Mouse (Mus musculus) NIH3T3 (cell line): ENCODE measurements around the gene Rnf145.

Experiments used
- DNase-seq: peaks from one replicate; pipeline ENCODE4 v3.0.0-alpha.2; 2012; ENCODE audit warnings: low read depth

Rnf145 gene

GRCm38 (mm10) chr11:44534999-44535750, 16.4 kb downstream of the Rnf145 start:
- peak; percentile 75 for DNase-seq

GRCm38 (mm10) chr11:44537403-44537802, 18.6 kb downstream of the Rnf145 start:
- no peak for DNase-seq

DNA sequence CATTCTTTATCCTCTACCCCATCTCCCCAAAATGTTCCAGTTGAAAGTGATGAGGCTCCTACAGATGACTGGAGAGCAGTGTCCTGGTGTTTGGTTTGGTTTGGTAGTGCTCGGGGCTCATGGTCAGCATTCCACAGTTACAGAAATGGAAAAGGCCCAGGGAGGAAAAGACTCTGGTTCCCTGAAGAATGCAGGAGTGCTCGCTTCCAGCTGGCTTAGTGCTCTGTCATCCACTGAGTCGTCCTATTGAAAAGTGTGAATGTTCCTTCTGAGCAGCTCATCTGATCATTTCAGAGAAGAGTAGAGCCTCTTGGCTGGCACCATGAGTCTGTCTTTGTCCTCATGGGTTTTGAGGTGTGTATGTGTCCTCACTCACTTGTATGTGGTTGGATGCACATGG, 19.3 kb downstream of the Rnf145 start:
- DNase-seq: peak; percentile 28

DNA sequence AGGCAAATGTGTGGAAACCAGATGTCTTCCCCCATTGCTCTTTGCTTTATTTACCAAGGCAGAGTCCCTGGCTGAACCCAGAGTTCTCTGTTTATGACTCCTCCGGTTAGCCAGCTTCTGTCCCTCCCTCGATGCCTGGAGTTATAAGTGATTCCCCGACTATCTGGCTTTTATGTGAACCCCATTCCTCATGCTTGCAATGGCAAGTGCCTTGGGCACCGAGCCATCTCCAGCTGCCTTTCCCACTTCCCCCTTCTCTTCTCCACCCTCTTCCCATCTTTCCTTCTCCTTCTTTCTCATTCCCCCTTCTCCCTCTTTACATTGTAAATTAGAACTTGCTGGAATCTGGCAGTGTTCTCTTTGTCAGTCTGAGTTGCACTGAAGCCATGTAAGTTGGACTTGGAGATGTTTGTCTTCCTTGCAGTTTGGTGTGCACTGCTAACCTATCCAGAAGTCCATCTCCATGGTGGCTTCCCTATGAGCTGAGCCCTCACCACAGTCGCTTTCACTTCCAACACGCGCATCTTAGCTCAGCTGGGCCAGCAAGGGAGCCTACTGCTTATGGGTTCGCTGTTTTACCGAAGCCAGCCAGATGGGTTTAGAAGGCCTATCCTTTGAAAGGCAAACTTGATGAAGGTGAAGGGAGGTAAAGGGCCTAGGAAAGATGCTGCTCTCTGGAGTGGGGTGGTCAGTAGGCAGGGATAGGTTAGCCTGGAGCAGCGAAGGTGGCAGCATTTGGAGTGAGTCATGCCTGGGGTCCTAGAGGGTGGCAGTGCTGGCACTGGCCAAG, 19.9 kb downstream of the Rnf145 start:
- DNase-seq: peak; percentile 53

- DNase-seq: peak; percentile 63
Measured at GRCm38 (mm10) chr11:44539291-44539930, 20.6 kb downstream of the Rnf145 start.

DNA sequence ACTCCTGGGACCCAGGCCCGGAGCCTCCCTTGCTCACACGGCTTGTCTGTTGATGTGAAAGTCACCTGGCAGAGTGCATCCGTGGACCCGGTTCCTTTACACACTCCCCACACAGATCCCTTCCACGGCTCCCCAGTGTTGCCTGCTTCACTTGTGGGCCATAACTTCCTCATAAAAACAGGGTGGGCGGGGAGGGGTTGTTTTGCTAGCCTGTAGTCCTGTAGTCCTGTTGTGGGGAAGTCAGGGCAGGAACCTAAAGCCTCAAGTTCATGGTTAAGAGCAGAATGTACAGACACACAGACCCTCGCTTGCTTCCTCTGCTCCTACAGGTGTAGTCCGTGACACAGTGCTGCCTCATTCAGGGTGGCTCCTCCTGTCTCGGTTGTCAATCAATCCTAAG, 21.5 kb downstream of the Rnf145 start:
- no peak for DNase-seq

GRCm38 (mm10) chr11:44541280-44541679, 22.5 kb downstream of the Rnf145 start:
- peak; percentile 86 for DNase-seq

DNA sequence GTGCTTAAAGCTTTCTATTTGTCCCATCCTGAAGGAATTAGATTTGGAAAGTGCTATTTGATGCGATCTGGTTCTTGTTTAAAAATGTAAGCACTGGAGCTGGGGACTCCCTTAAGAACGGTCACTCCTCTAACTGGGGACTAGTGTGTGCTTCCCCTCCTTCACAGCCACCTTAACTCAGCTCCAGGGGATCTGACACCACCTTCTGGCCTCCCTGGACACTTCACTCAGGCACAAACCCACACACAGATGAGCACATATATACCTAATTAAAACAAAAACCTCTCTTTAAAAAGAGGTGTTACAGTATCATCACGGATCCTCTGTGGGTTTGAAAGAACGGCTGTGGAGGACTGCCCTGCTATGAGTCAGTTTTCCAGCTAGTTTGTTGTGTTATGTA, 23.0 kb downstream of the Rnf145 start:
- peak; percentile 37 for DNase-seq

DNA sequence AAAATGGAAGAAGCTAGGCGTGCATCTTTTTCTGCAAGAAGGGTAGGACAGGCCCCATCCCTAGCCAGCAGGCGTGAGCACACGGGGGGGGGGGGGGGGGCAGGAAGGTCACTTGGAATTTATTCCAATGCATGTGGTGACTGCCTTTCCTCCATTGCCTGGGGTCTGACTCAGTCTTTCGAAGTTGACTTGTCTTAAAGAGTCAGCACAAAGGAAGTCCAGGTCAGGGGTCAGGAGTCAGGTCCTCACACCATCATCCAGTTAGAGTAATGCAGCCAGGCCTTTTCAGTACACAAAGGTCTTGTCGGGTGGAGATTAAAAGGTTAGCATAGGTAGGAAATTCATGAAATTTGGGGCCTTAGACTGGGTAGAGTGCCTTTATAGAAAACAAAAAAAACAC, 24.8 kb downstream of the Rnf145 start:
- DNase-seq: no peak

DNA sequence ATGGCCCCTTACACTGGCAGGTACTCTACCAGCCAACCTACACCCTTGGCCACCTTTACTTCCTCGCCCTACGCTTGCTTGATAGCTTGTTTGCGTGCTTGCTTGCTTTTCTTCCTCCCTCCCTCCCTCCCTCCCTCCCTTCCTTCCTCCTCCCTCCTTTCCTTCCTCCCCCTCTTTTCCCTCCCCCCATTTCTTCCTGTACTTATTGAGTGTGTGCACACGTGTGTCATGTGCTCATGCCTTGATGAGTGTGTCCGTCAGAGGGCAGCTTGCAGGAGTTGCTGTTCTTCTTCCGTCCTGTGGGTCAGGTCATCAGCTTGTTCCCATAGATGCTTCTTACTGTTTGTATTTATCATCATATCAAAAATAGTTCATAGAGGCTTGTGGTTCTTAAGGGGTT, 25.2 kb downstream of the Rnf145 start:
- no peak for DNase-seq

DNA sequence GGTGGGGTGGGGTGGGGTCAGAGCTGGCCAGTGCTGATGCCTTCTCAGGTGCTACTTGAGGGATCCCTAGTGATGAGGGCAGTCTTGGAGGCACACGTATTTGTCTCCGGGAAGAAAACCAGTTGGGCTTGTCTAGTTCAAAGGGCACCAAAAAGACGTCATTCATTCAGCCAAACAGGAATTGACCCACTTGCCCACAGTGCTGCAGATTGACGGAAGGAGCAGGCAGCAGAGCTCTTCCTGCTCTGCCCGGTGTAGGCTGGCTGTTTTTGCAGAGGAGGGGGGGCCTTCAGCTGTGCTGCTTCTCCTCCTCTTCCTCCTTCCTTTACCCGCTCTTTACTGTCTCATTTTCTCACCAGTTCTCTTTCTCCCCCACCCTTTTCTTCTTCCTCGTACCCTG, 26.4 kb downstream of the Rnf145 start:
- no peak for DNase-seq

GRCm38 (mm10) chr11:44546250-44546649, 27.5 kb downstream of the Rnf145 start:
- no peak for DNase-seq

GRCm38 (mm10) chr11:44547651-44548196, 29.0 kb downstream of the Rnf145 start:
- no peak for DNase-seq

- DNase-seq: no peak
Measured at GRCm38 (mm10) chr11:44548816-44549215, 30.1 kb downstream of the Rnf145 start.

DNA sequence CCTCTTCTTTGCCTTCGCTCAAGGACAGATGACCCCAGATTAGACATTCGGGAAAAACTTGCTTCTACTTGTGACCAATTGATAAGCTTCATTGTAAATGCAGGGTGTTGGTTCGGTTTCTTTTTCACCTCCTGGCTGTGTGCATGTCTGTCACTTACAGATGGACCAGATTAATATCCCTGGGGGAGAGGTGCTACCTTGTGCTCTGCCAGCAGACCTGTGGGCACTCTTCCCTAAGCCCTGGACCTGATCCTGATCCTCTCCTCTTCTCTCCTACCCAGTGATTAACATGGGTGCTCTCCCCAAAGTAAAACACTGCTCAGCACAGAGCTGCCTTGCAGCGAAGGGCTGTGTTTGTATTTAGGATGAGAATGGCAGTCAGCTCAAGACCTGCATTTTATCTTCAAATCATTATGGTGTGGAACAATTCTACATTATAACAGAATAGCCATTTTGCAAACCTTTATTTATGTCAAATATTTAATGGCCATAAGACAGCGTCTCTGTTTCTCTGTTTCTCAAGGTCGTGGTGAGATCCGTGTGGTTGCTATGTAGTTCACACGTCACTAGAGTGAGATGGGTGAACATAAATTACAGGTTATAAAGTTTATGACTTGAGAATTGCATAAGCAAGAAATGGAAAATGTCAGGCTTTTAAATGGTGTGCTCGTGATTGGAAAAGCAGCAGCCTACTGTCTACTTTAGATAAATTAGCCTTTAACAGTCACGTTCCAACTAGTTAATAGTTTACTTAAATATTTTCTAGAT, 30.9 kb downstream of the Rnf145 start:
- DNase-seq: no peak

- peak; percentile 28 for DNase-seq
Measured at GRCm38 (mm10) chr11:44550996-44551395, 32.2 kb downstream of the Rnf145 start.

GRCm38 (mm10) chr11:44554339-44554738, 35.6 kb downstream of the Rnf145 start:
- DNase-seq: no peak

DNA sequence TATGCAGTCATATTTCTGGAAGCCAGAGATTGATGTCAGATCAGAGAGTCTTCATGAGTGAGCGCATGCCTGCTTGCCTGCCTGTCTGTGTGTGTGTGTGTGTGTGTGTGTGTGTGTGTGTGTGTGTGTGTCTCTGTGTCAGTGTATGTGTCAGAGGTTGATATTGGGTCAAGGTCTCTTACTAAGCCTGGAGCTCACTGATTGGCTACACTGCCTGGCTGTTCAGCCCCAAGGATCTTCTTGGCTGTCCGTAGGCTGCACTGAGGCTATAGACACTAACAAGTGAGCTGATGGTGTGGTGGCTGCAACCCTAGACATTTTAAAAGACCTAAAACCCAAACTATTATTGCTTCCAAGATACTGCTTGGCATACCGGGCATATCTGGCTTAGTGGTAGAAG, 39.8 kb downstream of the Rnf145 start:
- no peak for DNase-seq

DNA sequence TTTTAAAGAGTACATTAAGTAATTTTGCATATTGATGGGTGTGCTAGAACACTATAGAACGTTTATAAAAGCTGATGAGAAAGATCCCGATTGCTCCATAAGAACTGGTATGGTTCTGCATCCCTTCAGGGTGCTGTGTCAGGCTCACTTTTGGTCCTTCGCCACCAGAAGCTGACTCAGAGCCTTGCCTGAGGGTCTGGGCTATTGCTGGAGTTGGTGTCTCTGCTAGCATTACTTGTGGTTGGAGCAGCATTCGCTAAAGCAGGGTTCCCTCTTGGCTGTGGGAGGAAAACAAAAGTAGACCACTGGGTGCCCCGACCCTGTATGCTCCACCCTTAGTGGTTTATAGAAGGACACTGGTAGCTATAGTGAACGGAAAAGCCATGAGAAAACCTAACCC, 40.7 kb downstream of the Rnf145 start:
- DNase-seq: peak; percentile 70

DNA sequence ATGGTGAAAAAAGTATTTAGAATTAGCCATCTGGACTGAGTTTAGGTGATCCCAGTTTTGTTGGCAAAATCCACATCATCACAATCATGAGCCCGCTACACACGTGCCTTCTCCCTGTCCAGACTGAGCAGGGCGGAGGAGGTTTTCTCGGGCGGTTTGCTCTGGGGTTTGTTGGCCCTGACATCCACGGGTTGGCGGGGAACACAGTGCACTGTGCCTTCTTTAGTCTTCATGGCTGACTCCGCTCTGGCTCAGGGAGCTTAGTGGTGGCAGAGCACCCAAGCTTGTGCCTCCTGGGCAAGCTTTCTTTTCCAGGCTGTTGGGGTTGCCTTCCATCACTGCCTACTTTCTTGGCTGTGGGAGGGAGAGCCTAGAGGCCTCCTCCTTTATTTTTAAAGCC, 41.6 kb downstream of the Rnf145 start:
- no peak for DNase-seq

- no peak for DNase-seq
Measured at GRCm38 (mm10) chr11:44561476-44562015, 42.8 kb downstream of the Rnf145 start.
